Mouse (Mus musculus) ovary, adult 18-20 months (tissue): ENCODE results near the gene Zfp472.

Experiments used
- DNase-seq: peaks from one replicate; pipeline ENCODE4 v3.0.0; 2022; ENCODE audit warnings: low spot score, mixed read lengths

Zfp472 gene

GRCm38 (mm10) chr17:32965623-32966290 lies at the start of gene Zfp472:
TSS of gene Zfp472 (plus strand) at chr17:32965814.
- peak; percentile 83 for DNase-seq

DNA sequence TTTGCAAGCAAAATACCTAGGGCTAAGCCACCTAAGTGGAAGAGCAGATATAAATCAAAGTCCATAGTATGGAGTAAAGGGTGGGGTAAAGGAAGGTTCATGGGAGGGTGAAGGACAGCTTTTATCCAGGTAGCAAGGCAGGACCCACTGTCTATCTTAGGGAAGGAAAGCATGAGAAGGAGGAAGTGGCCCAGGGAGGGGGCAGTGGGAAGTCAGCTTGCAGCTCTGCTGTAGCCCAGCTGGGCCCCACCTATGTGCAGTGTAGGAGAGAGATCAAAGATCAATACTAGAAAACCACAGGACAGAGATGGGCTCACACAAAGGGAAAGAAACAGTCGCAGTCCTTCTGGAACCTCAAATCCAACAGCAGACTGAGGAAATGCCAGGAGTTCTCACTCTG lies 49.5 kb upstream of the Zfp472 start:
- DNase-seq, result no peak

GRCm38 (mm10) chr17:32917131-32917530 lies 48.5 kb upstream of the Zfp472 start, which contains the start of gene Cyp4f14:
TSS of gene Cyp4f14 (minus strand) at chr17:32917342.
- peak; percentile 68 for DNase-seq

DNA sequence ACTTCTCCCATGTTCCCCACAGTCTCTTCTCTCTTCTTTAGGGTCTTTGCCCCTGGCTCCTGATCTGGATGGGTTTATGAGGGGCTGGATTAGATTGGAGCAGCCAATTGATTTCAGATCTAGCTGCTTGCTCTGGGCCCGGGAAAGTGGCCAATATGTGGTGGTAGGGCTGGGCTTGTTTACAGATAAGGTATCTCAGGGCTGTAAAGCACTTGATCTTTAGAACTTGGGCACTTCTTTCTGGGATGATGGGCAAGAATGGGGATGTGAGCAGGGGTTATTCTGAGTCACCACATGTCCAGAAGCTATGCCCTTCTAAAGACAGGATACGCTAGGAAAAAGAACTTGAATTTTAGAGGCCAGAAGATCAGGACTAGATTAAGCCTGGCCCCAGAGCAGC lies 46.5 kb upstream of the Zfp472 start:
- peak; percentile 30 for DNase-seq

DNA sequence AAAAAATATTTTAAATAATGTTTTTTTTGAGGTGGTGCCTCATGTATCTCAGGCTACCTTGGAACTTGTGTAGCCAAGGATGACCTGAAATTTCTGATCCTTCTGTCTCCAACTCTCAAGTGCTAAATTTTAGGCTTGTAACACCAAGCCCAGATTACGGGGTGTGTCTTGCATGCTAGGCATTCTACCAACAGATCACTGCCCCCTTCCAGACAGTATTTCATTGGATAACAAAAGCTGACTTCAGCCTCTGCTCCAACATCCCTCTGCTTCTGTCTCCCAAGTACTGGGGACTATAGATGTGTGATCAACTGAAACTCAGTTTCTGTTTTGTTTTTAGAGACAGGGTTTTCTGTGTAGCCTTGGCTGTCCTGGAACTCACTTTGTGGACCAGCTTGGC lies 41.9 kb upstream of the Zfp472 start:
- DNase-seq, result no peak

DNA sequence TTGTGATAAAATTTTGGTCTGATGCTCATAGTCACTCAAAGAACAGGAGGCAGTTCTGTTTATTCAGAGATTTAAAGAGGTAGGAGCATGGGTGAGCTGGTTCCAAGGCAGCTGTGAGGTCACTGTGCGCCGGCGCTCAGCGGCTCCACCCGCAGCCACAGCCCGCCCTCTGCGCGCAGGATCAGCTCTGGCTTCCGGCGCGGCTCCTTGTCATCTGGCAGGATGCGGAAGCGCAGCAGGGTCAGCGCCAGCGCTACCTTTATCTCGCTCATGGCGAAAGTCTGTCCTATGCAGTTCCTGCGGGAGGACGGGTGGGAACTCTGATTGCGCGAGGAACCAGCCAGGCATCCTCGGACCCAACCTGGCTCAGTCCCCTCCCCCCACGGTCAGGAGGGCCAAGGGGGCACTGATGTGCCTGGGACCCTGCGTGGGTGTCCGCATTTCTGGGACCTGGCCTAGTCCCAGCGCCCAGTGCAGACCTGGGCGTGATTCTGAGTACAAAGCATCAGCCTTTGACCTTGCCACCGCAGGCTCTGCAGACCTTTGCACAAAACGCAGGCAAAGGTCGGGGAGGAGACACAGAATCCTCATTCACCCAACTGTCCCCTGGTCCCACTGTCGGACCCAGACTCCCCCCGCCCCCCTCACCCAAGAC lies 40.8 kb upstream of the Zfp472 start:
- peak; percentile 54 for DNase-seq

DNA sequence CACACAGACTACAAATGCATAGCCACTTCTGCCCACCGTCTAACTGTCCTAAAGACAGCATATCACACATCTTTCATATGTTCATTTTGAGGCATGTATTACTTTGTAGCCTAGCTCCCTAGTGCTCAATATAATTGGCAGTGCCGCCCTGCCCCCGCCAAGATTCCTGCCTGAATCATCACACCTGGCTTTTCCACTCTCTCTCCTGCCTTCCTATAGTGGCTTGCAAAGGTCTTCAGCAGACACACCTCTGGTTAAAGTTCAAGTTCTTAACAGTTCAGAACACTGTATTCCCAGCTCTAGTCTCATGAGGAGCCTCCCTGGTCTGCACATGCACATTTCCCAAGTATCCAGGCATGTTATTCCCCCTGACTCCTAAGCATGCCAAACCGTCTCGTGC lies 37.8 kb upstream of the Zfp472 start:
- DNase-seq, result no peak

DNA sequence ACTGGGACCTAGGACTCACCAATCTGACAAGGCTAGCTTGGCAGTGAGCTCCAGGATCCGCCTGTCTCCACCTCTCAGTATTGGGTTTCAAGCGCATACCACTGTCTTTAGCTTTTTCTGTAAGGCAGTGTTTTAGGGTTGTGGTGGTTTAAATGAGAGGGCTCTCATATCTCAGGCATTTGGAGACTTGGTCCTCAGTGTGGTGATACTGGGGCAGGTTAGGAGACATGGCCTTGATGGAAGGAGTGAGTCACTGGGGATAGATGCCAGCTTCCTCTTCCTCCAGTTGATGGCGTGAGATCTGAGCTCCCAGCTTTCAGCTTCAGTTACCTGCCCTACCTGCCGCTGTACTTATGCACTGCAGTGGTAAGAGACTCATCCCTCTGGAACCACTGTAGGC lies 25.8 kb upstream of the Zfp472 start:
- DNase-seq, result no peak

- no peak for DNase-seq
Observed at GRCm38 (mm10) chr17:32943661-32944060, 22.0 kb upstream of the Zfp472 start.

DNA sequence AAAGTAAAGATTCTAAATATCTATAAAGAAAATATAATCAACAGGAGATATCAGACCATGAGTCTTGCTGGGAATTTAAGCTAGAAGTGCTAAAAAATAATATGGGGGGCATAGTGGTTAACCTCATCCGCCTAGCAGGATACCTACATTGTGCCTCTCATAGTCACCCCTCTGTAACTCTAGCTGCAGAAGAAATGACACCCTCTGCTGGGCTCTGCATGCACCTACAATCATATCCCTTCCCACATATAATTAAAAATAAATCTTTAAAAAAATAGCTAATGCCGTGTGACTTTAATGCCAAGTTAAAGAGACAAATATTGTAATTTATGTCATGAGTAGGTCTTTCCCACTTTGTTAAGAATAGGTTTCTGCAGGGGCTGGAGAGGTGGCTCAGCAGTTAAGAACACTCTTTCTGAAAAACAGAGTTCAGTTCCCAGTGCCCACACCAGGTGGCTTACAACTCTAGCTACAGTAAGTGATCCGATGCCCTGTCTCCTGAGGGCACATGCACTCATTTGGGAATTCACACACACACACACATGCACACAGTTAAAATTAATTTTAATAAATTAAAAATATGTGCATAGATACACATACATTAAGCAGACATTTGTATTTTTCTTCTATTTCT lies 21.1 kb upstream of the Zfp472 start:
- DNase-seq, result no peak

- DNase-seq, result no peak
Observed at GRCm38 (mm10) chr17:32946716-32947115, 18.9 kb upstream of the Zfp472 start.

GRCm38 (mm10) chr17:32947215-32947914 lies 18.2 kb upstream of the Zfp472 start, which contains the start of gene Cyp4f13:
TSS of gene Cyp4f13 (minus strand) at chr17:32947402.
- peak; percentile 94 for DNase-seq

DNA sequence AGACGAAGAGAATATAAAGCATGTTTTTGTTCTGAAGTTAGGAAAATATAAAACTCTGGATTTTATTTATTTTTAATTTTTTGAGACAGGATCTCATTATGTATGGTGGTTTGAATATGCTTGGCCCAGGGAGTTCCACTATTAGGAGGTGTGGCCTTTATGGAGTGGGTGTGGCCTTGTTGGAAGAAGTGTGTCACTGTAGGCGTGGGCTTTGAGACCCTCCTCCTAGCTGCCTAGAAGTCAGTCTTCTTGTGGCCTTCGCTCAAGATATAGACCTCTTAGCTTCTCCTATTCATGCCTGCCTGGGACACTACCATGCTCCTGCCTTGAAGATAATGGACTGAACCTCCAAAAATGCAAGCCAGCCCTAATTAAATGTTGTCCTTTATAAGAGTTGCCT lies 15.5 kb upstream of the Zfp472 start:
- no peak for DNase-seq

DNA sequence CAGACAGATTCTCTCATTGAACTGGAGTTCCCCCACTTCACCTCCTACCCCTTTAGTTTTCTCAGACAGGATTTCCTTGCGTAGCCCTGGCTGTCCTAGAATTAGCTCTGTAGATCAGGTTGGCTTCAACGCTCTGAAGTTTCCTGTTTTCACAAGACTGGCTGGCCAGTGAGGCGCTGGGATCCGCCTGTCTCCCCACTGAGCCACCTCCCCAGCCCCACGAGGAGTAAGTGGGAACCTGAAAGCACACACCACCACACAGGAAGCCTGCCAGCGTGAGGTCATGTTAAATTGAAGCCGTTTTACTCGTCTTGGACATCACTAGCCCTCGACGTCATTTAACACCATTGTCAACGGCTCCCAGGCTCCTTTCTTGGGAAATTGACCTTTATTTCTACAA lies 14.6 kb upstream of the Zfp472 start:
- no peak for DNase-seq

DNA sequence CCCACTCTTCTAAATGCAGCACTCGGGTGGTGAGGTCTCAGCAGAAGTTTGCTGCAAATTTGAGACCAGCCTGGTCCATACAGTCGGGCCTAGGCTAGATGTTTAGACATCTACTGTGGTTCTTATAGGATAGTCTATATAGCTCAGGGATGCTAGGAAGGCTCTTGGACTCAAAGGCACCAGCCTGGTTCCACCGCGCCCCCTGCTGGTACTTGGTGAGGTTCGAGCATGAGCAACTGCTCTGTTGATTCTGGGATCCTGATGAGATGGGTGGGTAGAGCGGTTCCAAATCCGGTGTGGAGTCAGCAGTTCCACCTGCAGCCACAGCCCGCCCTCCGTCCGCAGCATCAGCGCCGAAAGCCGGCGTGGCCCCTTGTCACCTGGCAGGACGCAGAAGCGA lies 14.2 kb upstream of the Zfp472 start:
- DNase-seq, result peak; percentile 55

GRCm38 (mm10) chr17:32965253-32965622 lies 376 bp upstream of the Zfp472 start:
- DNase-seq, result no peak

GRCm38 (mm10) chr17:32981361-32981760 lies 15.7 kb downstream of the Zfp472 start:
- DNase-seq, result no peak

GRCm38 (mm10) chr17:32986301-32986700 lies 20.7 kb downstream of the Zfp472 start:
- no peak for DNase-seq

DNA sequence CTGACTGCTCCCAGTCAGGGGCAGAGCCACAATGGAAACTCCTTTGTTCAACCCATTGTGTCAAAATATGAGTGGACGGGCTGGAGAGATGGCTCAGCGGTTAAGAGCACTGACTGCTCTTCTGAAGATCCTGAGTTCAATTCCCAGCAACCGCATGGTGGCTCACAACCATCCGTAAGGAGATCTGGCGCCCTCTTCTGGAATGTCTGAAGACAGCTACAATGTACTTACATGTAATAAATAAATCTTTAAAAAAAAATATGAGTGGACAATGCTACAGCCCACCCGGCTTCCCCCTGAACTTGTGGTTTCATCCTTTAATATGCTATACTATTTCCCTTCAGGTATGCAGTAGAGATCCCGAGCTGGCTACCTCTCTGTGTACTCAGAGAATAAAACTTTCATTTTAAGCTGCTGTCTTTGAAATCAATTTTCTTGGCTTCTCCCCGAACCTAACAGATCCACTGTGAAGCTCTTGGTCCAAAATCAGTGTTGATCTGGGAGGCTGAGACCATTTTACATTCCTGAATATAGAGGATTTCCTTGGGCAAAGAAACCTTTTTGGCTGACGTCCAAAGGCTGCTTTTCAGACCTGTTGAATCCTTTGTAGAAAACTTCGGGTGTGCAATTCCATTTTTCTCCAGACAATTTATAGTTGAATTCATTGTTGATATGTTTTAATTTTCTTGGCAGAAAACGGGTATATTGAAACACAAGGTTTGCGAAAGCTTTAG lies 26.5 kb downstream of the Zfp472 start:
- no peak for DNase-seq

DNA sequence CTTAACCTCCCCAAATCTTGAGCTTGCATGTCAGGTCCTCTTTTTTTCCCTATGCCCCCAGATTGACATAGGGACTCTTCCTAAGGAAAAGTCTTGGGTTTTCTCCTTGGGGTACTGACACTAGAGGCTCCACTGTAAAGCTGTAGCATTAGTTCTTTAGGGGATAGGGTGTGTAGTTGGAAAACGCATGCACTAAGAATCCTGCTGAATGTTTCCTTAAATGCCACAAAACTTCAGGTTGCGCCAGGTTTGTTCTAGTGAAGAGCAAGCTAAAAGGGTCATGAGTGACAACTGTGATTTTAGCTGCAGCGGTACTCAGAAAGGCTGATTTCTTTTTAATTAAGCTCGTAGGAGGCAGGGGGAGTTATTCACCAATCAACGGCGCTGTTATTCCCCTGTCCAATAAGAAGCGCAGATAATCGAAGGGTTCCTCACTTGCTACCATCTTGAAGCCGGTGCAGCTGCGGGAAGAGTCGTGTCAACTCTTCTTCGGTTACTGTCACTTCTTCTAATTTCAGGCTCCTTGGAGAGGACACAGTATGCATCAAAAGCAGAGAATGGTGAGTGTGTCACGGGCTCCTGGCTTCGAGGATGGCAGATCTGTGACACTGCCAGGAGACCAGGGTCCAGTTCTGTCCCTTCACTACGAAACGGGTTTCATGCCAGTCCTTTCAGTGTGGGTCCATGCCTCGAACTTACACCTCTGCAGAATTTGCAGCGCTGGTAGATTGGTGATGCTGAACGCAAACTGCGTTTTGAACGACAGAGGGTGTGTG lies 27.3 kb downstream of the Zfp472 start, which contains the start of gene Zfp952:
Gene Zfp952 (plus strand): TSS at position 431 of the 776 bp plus-strand sequence.
- DNase-seq, result peak; percentile 73

GRCm38 (mm10) chr17:32998492-32998891 lies 32.9 kb downstream of the Zfp472 start:
- DNase-seq, result no peak
